Mouse (Mus musculus): Measurements from ENCODE around the gene Elk3.

DNA sequence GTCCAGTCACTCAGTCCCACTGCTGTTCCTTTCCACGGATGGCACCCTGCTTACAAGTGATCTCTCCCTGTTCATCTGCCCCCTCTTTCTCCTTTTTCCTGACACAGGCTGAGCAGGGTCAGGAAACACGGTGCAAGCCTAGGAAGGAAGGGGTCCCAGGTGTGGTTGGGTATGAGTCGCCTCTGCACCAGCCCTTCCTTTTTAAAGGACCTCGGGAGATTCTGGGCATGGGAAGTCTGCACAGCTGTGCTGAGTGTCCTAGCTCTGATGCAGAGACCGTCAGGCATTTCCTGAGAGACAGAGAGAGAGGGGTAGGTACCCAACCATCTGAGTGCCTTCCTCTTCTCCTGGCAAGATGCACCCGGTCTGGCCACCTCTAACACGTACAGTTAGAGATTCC, 12.7 kb downstream of the Elk3 start:
- TF ChIP-seq CTCF (IDR thresholded peaks at IDR 0.05) (no peak), POLR2A (IDR thresholded peaks at IDR 0.05; ENCODE audit: insufficient read depth, low read depth, low read length) (peak; percentile 46; the same call in 1 of the 2 replicates)
